Mouse (Mus musculus): Measurements from ENCODE around the gene Fbxo31.
A peak's percentile ranks its signal among the peaks of the same experiment; 100 is the strongest.

Fbxo31 gene

GRCm38 (mm10) chr8:121588750-121589149 lies 10.1 kb upstream of the Fbxo31 start:
- DNase-seq = no peak

- peak; percentile 99 to 100 for DNase-seq
These were observed 6.7 kb upstream of the Fbxo31 start for GRCm38 (mm10) chr8:121585159-121585825.

- DNase-seq = no peak
These were observed 6.1 kb upstream of the Fbxo31 start for GRCm38 (mm10) chr8:121584730-121585129.

GRCm38 (mm10) chr8:121583653-121584052 lies 5.0 kb upstream of the Fbxo31 start:
- no peak for DNase-seq

- DNase-seq = no peak
These were observed 1.9 kb upstream of the Fbxo31 start for GRCm38 (mm10) chr8:121580465-121580864.

GRCm38 (mm10) chr8:121577751-121578675 lies 593 bp downstream of the Fbxo31 start:
- DNase-seq = no peak

- DNase-seq = no peak
These were observed 2.9 kb downstream of the Fbxo31 start for GRCm38 (mm10) chr8:121575661-121576060.

GRCm38 (mm10) chr8:121573275-121573674 lies 5.3 kb downstream of the Fbxo31 start:
- DNase-seq = no peak

- no peak for DNase-seq
These were observed 6.5 kb downstream of the Fbxo31 start for GRCm38 (mm10) chr8:121572121-121572520.

- DNase-seq = no peak
These were observed 7.8 kb downstream of the Fbxo31 start for GRCm38 (mm10) chr8:121570801-121571200.

GRCm38 (mm10) chr8:121570335-121570734 lies 8.3 kb downstream of the Fbxo31 start:
- DNase-seq = no peak

- no peak for DNase-seq
These were observed 10.3 kb downstream of the Fbxo31 start for GRCm38 (mm10) chr8:121568321-121568720.

GRCm38 (mm10) chr8:121563701-121564100 lies 14.9 kb downstream of the Fbxo31 start:
- no peak for DNase-seq

- DNase-seq = no peak
These were observed 15.7 kb downstream of the Fbxo31 start for GRCm38 (mm10) chr8:121562941-121563351.

GRCm38 (mm10) chr8:121561636-121562345 lies 16.8 kb downstream of the Fbxo31 start:
- DNase-seq = no peak

- DNase-seq = no peak
These were observed 18.0 kb downstream of the Fbxo31 start for GRCm38 (mm10) chr8:121560432-121561100.

GRCm38 (mm10) chr8:121559801-121560200 lies 18.8 kb downstream of the Fbxo31 start:
- DNase-seq = no peak

- no peak for DNase-seq
These were observed 20.1 kb downstream of the Fbxo31 start for GRCm38 (mm10) chr8:121558538-121558937.

- DNase-seq = no peak
These were observed 20.9 kb downstream of the Fbxo31 start for GRCm38 (mm10) chr8:121557746-121558145.

- DNase-seq = no peak
These were observed 24.7 kb downstream of the Fbxo31 start for GRCm38 (mm10) chr8:121553831-121554475.

GRCm38 (mm10) chr8:121552506-121552905 lies 26.1 kb downstream of the Fbxo31 start:
- DNase-seq = no peak
